Mouse (Mus musculus) small intestine, adult 2 months (tissue): Measurements from ENCODE around the gene Naa35. TPM values are rescaled to one million over a fixed set of nuclear protein-coding genes. Genes with fewer than 3 reads are reported as not detected.

Experiments
- H3K27ac ChIP-seq: fragments of 200-500 bp; 2 replicates; pipeline ENCODE4 v1.5.1; 2012; ENCODE audit warnings: low read depth, low read length, control low read depth, inconsistent platforms; ENCODE audit not compliant: insufficient read depth
- H3K27me3 ChIP-seq: fragments of 200-500 bp; 2 replicates; pipeline ENCODE4 v1.6.1; 2012; ENCODE audit warnings: mild to moderate bottlenecking, moderate library complexity, low read length, inconsistent platforms; ENCODE audit not compliant: control insufficient read depth, insufficient read depth
- H3K36me3 ChIP-seq: fragments of 200-500 bp; 2 replicates; pipeline ENCODE4 v1.6.1; 2012; ENCODE audit warnings: mild to moderate bottlenecking, low read length, control low read depth, inconsistent platforms; ENCODE audit not compliant: control insufficient read depth, insufficient read depth
- H3K4me1 ChIP-seq: fragments of 200-500 bp; 2 replicates; pipeline ENCODE4 v1.6.1; 2012; ENCODE audit warnings: low read length, inconsistent platforms, mixed read lengths; ENCODE audit not compliant: control insufficient read depth, insufficient read depth, insufficient read length
- H3K4me3 ChIP-seq: fragments of 200-500 bp; 2 replicates; pipeline ENCODE4 v1.5.1; 2012; ENCODE audit warnings: low read depth, mild to moderate bottlenecking, control low read depth, inconsistent platforms, low read length, moderate library complexity
- CTCF ChIP-seq: fragments of 200-500 bp; IDR thresholded peaks from 2 replicates; pipeline ENCODE4 v1.5.1; 2012; ENCODE audit warnings: low read depth, mild to moderate bottlenecking, control low read depth, inconsistent platforms, low read length, moderate library complexity, mixed read lengths; ENCODE audit not compliant: insufficient replicate concordance, insufficient read length; ENCODE audit errors: extremely low read depth
- POLR2A ChIP-seq: fragments of 200-500 bp; IDR thresholded peaks from 2 replicates; pipeline ENCODE4 v1.6.1; 2012; ENCODE audit warnings: low read depth, mild to moderate bottlenecking, control low read depth, inconsistent platforms, low read length, moderate library complexity
- WGBS: fragments of 180-500 bp; shearing (Covaris S2); methylation state at CpG from one replicate; pipeline ENCODE4 v1.1.7; 2018; 5-methylcytosine and 5-hydroxymethylcytosine counted together
- polyA plus RNA-seq: library from polyadenylated mRNA; depleted of rRNA; stranded (reverse); fragments of >200 nt; gene quantifications from 2 replicates; pipeline ENCODE4 v1.2.3, GENCODE M21; 2012

Gene Naa35
- polyA plus RNA-seq, 1 experiment, result 31.3 TPM

GRCm38 (mm10) chr13:59592630-59593029 is 7.6 kb downstream of the Naa35 start:
- WGBS, result 32% methylated on average over 1 of the region's 1 CpGs
- H3K36me3 ChIP-seq, result peaks cover 22% of the 10 kb centered on the region
- TF ChIP-seq POLR2A, result no peak
- TF ChIP-seq CTCF, result no peak
- no peaks in the 10 kb centered on the region for H3K27me3 ChIP-seq
- H3K27ac ChIP-seq, result peak overlapping the region; percentile 54
- peaks cover 5% of the 10 kb centered on the region; the same call in 1 of the 2 replicates for H3K4me1 ChIP-seq
- H3K4me3 ChIP-seq, result no peak overlapping the region

GRCm38 (mm10) chr13:59603096-59603495 is 18.0 kb downstream of the Naa35 start:
- TF ChIP-seq CTCF (no peak), POLR2A (no peak)
- Histone ChIP-seq H3K27ac (no peak overlapping the region), H3K27me3 (no peaks in the 10 kb centered on the region), H3K4me1 (no peaks in the 10 kb centered on the region), H3K4me3 (no peak overlapping the region), H3K36me3 (peaks cover 57% of the 10 kb centered on the region)
- WGBS, result 90% methylated on average over 5 of the region's 5 CpGs

GRCm38 (mm10) chr13:59604511-59604910 is 19.5 kb downstream of the Naa35 start:
- no peak overlapping the region for H3K4me3 ChIP-seq
- peaks cover 58% of the 10 kb centered on the region for H3K36me3 ChIP-seq
- no peaks in the 10 kb centered on the region for H3K4me1 ChIP-seq
- H3K27ac ChIP-seq, result no peak overlapping the region
- TF ChIP-seq POLR2A (no peak), CTCF (no peak)
- WGBS, result 85% methylated on average over 1 of the region's 1 CpGs
- no peaks in the 10 kb centered on the region for H3K27me3 ChIP-seq

GRCm38 (mm10) chr13:59605221-59605922 is 20.3 kb downstream of the Naa35 start:
- no peaks in the 10 kb centered on the region for H3K27me3 ChIP-seq
- no peak overlapping the region for H3K27ac ChIP-seq
- no peaks in the 10 kb centered on the region for H3K4me1 ChIP-seq
- 65% methylated on average over 10 of the region's 10 CpGs for WGBS
- H3K4me3 ChIP-seq, result no peak overlapping the region
- peaks cover 56% of the 10 kb centered on the region for H3K36me3 ChIP-seq
- TF ChIP-seq CTCF, result no peak
- no peak for TF ChIP-seq POLR2A

GRCm38 (mm10) chr13:59609885-59610284 is 24.8 kb downstream of the Naa35 start:
- H3K36me3 ChIP-seq, result peaks cover 57% of the 10 kb centered on the region
- no peak overlapping the region for H3K4me3 ChIP-seq
- H3K27me3 ChIP-seq, result no peaks in the 10 kb centered on the region
- no peak overlapping the region for H3K27ac ChIP-seq
- no peaks in the 10 kb centered on the region for H3K4me1 ChIP-seq
- TF ChIP-seq CTCF (no peak), POLR2A (no peak)
- 93% methylated on average over 4 of the region's 4 CpGs for WGBS

GRCm38 (mm10) chr13:59610437-59610836 is 25.4 kb downstream of the Naa35 start:
- WGBS, result 92% methylated on average over 2 of the region's 2 CpGs
- no peaks in the 10 kb centered on the region for H3K27me3 ChIP-seq
- TF ChIP-seq POLR2A, result no peak
- TF ChIP-seq CTCF, result no peak
- peaks cover 58% of the 10 kb centered on the region for H3K36me3 ChIP-seq
- no peak overlapping the region for H3K4me3 ChIP-seq
- no peaks in the 10 kb centered on the region for H3K4me1 ChIP-seq
- no peak overlapping the region for H3K27ac ChIP-seq

- no peak overlapping the region for H3K4me3 ChIP-seq
- peaks cover 60% of the 10 kb centered on the region for H3K36me3 ChIP-seq
- TF ChIP-seq CTCF (no peak), POLR2A (no peak)
- H3K27ac ChIP-seq, result no peak overlapping the region
- no peaks in the 10 kb centered on the region for H3K4me1 ChIP-seq
- 64% methylated on average over 4 of the region's 4 CpGs for whole genome bisulfite sequencing
- no peaks in the 10 kb centered on the region for H3K27me3 ChIP-seq
These were observed 28.8 kb downstream of the Naa35 start for GRCm38 (mm10) chr13:59613868-59614267.
